Mouse (Mus musculus) lung, postnatal 0 days (tissue): Measurements from ENCODE around the gene Zgpat. TPM values are rescaled to one million over a fixed set of nuclear protein-coding genes. Genes with fewer than 3 reads are reported as not detected.

ENCODE experiments used
- ATAC-seq: fragments of 200-750 bp; cut with Nextera tagmentation; 2 replicates; pipeline ENCODE4 v1.8.0; 2017; ENCODE audit warnings: moderate library complexity
- DNase-seq: peaks from one replicate; pipeline ENCODE4 v3.0.0-alpha.2; 2016; ENCODE audit warnings: low spot score
- H3K27ac ChIP-seq: fragments of 300-500 bp; sonication (generic); 2 replicates; pipeline ENCODE4 v1.5.1; 2014; ENCODE audit warnings: antibody characterized with exemption, mild to moderate bottlenecking, low read length, mixed read lengths
- H3K27me3 ChIP-seq: fragments of 300-500 bp; sonication (generic); replicated peaks from 2 replicates; pipeline ENCODE4 v1.6.1; 2014; ENCODE audit warnings: low read length, mixed read lengths; ENCODE audit not compliant: insufficient read depth
- H3K36me3 ChIP-seq: fragments of 300-500 bp; sonication (generic); 2 replicates; pipeline ENCODE4 v1.6.1; 2014; ENCODE audit warnings: low read length, mixed read lengths; ENCODE audit not compliant: insufficient read depth
- H3K4me1 ChIP-seq: fragments of 300-500 bp; sonication (generic); 2 replicates; pipeline ENCODE4 v1.6.1; 2014; ENCODE audit warnings: antibody characterized with exemption, low read depth, low read length, mixed read lengths; ENCODE audit not compliant: insufficient read depth
- H3K4me2 ChIP-seq: fragments of 300-500 bp; sonication (generic); replicated peaks from 2 replicates; pipeline ENCODE4 v1.6.1; 2014; ENCODE audit warnings: low read depth, mild to moderate bottlenecking, low read length, moderate library complexity, mixed read lengths
- H3K4me3 ChIP-seq: fragments of 300-500 bp; sonication (generic); 2 replicates; pipeline ENCODE4 v1.5.1; 2014; ENCODE audit warnings: low read depth, low read length
- H3K9ac ChIP-seq: fragments of 300-500 bp; sonication (generic); replicated peaks from 2 replicates; pipeline ENCODE4 v1.6.1; 2014; ENCODE audit warnings: low read depth, mild to moderate bottlenecking
- H3K9me3 ChIP-seq: fragments of 300-500 bp; sonication (generic); 2 replicates; pipeline ENCODE4 v1.6.1; 2016; ENCODE audit warnings: low read length, mixed read lengths
- CTCF ChIP-seq: IDR thresholded peaks from 2 replicates; pipeline ENCODE4 v1.5.1; 2016; ENCODE audit warnings: antibody characterized with exemption, mild to moderate bottlenecking
- EP300 ChIP-seq: IDR thresholded peaks from 2 replicates; pipeline ENCODE4 v1.6.1; 2016; ENCODE audit warnings: antibody characterized with exemption, mild to moderate bottlenecking, control low read depth
- WGBS: fragments of 180-500 bp; shearing (Covaris S2); extraction: QIAGEN DNeasy Blood & Tissue Kit; methylation state at CpG from one replicate; pipeline ENCODE4 v1.1.7; 2014; 5-methylcytosine and 5-hydroxymethylcytosine counted together
- polyA plus RNA-seq: library from polyadenylated mRNA; unstranded; fragments of >200 nt; fragmentation: Nextera tagmentation; extraction: Ambion mirVana; gene quantifications from 2 replicates; pipeline ENCODE4 v1.2.1, GENCODE M21; 2015

Zgpat gene
- polyA plus RNA-seq, result 22.9 and 26.8 TPM in 2 replicates

DNA sequence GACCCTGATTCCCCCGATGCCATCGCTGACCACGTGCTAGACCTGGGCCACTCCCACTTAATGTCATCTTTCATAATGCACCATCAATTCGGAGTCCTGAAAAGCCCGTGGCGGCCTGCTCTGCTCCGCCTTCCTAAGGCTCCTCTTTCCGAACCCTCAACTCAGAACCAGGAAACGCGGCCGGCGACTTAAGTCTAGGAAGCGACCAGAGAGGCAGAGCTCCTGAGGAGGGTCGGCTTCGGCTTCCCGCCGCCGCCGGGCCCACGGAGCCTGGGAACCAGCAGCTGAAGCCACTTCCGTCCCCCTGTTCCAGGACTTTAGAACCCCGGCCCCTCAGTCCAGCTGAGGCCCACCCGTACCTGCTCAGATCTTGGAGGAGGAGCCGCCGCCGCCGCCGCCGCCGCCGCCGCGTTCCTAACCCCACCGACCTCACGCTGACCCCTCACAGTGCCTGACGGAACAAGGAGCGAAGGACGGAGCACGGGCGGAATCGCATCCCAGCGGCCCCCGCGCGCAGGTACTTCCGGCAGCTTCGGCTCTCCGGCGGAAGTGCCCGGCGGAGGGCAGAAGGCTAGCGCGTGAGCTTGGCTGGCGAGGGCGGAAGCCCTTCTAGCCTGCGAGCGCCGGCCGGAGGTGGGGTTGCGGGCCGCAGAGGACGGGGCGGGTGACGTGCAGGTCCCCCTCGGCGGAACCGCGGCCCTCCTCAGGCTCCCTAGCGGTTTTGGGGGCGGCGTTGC is at the start of gene Zgpat, which contains the start of gene Arfrp1:
TSS of gene Zgpat (plus strand) at position 69 of the 737 bp plus-strand sequence.
TSS of gene Arfrp1 (minus strand) at position 545 of the 737 bp plus-strand sequence.
- H3K9me3 ChIP-seq, result no peaks in the 10 kb centered on the region
- peak within 1 kb of the TSS; percentile 91 for H3K4me3 ChIP-seq
- H3K4me2 ChIP-seq, result peak within 1 kb of the TSS; percentile 97
- peak; percentile 96 for DNase-seq
- H3K4me1 ChIP-seq, result peaks cover 13% of the 10 kb centered on the region; the same call in 1 of the 2 replicates
- WGBS, result under 1% methylated on average over 65 of the region's 71 CpGs
- H3K27me3 ChIP-seq, result no peaks in the 10 kb centered on the region
- peak within 1 kb of the TSS; percentile 94 for H3K27ac ChIP-seq
- H3K9ac ChIP-seq, result peak within 1 kb of the TSS; percentile 86
- H3K36me3 ChIP-seq, result peaks cover 15% of the 10 kb centered on the region; the same call in 1 of the 2 replicates
- TF ChIP-seq CTCF, result peak; percentile 27
- TF ChIP-seq EP300, result no peak
- peak; percentile 96 for ATAC-seq

DNA sequence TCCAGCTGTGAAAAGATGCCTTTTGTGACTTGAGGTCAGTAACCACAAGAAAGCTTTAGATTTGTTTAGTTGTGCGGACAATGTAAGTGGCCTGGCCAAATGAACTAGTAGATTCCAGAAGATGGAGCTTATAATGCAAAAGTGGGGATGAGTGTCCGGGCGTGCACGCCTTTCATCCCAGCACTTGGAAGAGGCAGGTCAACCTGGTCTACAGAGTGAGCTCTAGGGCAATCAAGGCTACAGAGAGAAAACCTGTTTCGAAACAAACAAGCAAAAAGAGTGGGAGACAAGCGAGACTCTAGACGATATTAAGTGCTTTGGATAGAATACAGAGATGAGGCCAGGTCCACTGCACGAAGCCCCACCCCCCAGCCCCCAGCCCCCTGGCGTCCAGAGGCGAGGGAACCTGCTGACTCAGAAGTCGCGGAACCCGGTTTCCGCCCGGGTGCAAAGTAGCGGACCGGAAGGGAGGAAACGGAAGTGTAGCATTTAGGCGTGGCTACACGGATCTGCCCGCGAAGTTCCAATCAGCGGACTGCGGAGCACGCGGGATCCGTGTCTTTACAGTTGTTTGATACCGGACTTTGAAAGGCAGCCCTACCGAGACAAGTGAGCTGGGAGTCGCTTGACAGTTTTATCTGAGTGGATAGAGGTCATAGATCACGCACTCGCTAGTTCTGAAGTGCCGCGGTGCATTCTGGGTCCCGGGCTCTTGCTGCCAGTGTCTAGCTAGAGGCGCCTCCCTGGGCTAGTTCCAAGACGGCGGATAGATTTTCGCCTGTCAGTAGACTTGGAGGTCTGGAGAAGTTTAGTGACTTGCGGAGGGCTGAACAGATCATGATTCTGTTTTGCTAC is 45.3 kb upstream of the Zgpat start, which contains the start of gene Rtel1:
TSS of gene Rtel1 (plus strand) at position 492 of the 855 bp plus-strand sequence.
- Histone ChIP-seq H3K4me2 (peak within 1 kb of the TSS; percentile 56), H3K9ac (peak within 1 kb of the TSS; percentile 17; the same call in 1 of the 2 replicates), H3K36me3 (peaks cover 16% of the 10 kb centered on the region; the same call in 1 of the 2 replicates), H3K9me3 (no peaks in the 10 kb centered on the region), H3K27me3 (no peaks in the 10 kb centered on the region), H3K4me3 (peak within 1 kb of the TSS; percentile 63), H3K4me1 (peaks cover 4% of the 10 kb centered on the region; the same call in 1 of the 2 replicates), H3K27ac (no peak within 1 kb of the TSS)
- DNase-seq (peak; percentile 92), ATAC-seq (peak; percentile 97)
- 5% methylated on average over 40 of the region's 40 CpGs for WGBS
- TF ChIP-seq EP300 (no peak), CTCF (peak; percentile 27; the same call in 1 of the 2 replicates)

- TF ChIP-seq CTCF, result no peak
- no peak for TF ChIP-seq EP300
- H3K36me3 ChIP-seq, result peaks cover 16% of the 10 kb centered on the region; the same call in 1 of the 2 replicates
- H3K9ac ChIP-seq, result peak overlapping the region; percentile 17; the same call in 1 of the 2 replicates
- peak overlapping the region; percentile 56 for H3K4me2 ChIP-seq
- H3K4me3 ChIP-seq, result peak overlapping the region; percentile 63
- peaks cover 4% of the 10 kb centered on the region; the same call in 1 of the 2 replicates for H3K4me1 ChIP-seq
- ATAC-seq (no peak), DNase-seq (no peak)
- no peaks in the 10 kb centered on the region for H3K9me3 ChIP-seq
- 9% methylated on average over 7 of the region's 7 CpGs for WGBS
- no peaks in the 10 kb centered on the region for H3K27me3 ChIP-seq
- H3K27ac ChIP-seq, result no peak overlapping the region
Measured at GRCm38 (mm10) chr2:181320103-181320499, 44.6 kb upstream of the Zgpat start.

- Histone ChIP-seq H3K9me3 (no peaks in the 10 kb centered on the region), H3K4me3 (no peak overlapping the region), H3K9ac (no peak overlapping the region), H3K4me1 (peaks cover 4% of the 10 kb centered on the region; the same call in 1 of the 2 replicates), H3K27ac (no peak overlapping the region), H3K27me3 (no peaks in the 10 kb centered on the region), H3K36me3 (peaks cover 16% of the 10 kb centered on the region; the same call in 1 of the 2 replicates), H3K4me2 (no peak overlapping the region)
- TF ChIP-seq EP300 (no peak), CTCF (no peak)
- ATAC-seq (no peak), DNase-seq (no peak)
- 84% methylated on average over 5 of the region's 5 CpGs for WGBS
Measured at GRCm38 (mm10) chr2:181322136-181322535, 42.6 kb upstream of the Zgpat start.

GRCm38 (mm10) chr2:181326098-181326497 is 38.6 kb upstream of the Zgpat start:
- Histone ChIP-seq H3K27me3 (no peaks in the 10 kb centered on the region), H3K9ac (no peak overlapping the region), H3K36me3 (peaks cover 23% of the 10 kb centered on the region; the same call in 1 of the 2 replicates), H3K9me3 (no peaks in the 10 kb centered on the region), H3K4me1 (no peaks in the 10 kb centered on the region), H3K4me2 (no peak overlapping the region), H3K27ac (no peak overlapping the region), H3K4me3 (no peak overlapping the region)
- no peak for ATAC-seq
- WGBS, result 100% methylated on average over 2 of the region's 2 CpGs
- DNase-seq, result no peak
- TF ChIP-seq CTCF (no peak), EP300 (no peak)

DNA sequence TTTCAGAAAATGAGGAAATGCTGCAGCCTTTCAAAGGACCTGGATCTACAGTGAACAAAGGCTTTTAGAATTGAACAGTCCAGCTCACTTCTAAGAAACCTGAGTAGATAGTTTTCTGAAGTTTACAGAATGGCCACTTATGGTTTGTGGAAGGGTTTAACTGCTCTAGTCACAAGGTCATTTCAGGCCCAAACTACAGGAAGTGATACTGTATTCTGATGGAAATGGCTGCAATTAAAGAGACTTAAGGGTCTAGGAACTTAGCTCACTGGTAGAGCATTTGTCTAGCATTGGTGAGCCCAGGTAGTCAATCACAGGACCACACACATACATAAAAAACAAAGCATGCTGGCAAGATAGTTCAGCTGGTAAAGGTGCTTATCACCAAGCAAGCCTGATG is 32.2 kb upstream of the Zgpat start:
- H3K9me3 ChIP-seq, result no peaks in the 10 kb centered on the region
- H3K4me1 ChIP-seq, result no peaks in the 10 kb centered on the region
- no peak overlapping the region for H3K4me3 ChIP-seq
- H3K4me2 ChIP-seq, result no peak overlapping the region
- H3K36me3 ChIP-seq, result peaks cover 23% of the 10 kb centered on the region; the same call in 1 of the 2 replicates
- no peaks in the 10 kb centered on the region for H3K27me3 ChIP-seq
- no peak for TF ChIP-seq EP300
- TF ChIP-seq CTCF, result no peak
- H3K27ac ChIP-seq, result no peak overlapping the region
- no peak for ATAC-seq
- H3K9ac ChIP-seq, result no peak overlapping the region
- DNase-seq, result no peak
